Mouse (Mus musculus): ENCODE measurements around the gene Hist1h4b.

Gene Hist1h4b

GRCm38 (mm10) chr13:23739922-23740252 is 16.9 kb upstream of the Hist1h4b start:
- in situ Hi-C loops (cut with MboI, MseI): loop anchor here (10.0 kb wide), 2 partner anchors 105 to 1695 kb away; partner anchors contain the start of genes Hist1h2ag, Hist1h2bj and Hist1h4i

GRCm38 (mm10) chr13:23740256-23740840 is 16.5 kb upstream of the Hist1h4b start:
- in situ Hi-C loops (cut with MboI, MseI): loop anchor here (10.0 kb wide), 1 partner anchor 1696 kb away; the partner anchor contains the start of genes Hist1h2ag, Hist1h2bj and Hist1h4i

GRCm38 (mm10) chr13:23740910-23741309 is 15.9 kb upstream of the Hist1h4b start:
- in situ Hi-C loops (cut with MboI, MseI): loop anchor here (10.0 kb wide), 1 partner anchor 1696 kb away; the partner anchor contains the start of genes Hist1h2ag, Hist1h2bj and Hist1h4i

- in situ Hi-C loops (cut with MboI, MseI): loop anchor here (10.0 kb wide), 1 partner anchor 1697 kb away; the partner anchor contains the start of genes Hist1h2ag, Hist1h2bj and Hist1h4i
Observed at GRCm38 (mm10) chr13:23742007-23742406, 14.8 kb upstream of the Hist1h4b start.

- in situ Hi-C loops (cut with MboI, MseI): loop anchor here (10.0 kb wide), 1 partner anchor 1698 kb away; the partner anchor contains the start of genes Hist1h2ag, Hist1h2bj and Hist1h4i
Observed at GRCm38 (mm10) chr13:23743215-23743614, 13.6 kb upstream of the Hist1h4b start.

- in situ Hi-C loops (cut with MboI, MseI): loop anchor here (10.0 kb wide), 1 partner anchor 1699 kb away; the partner anchor contains the start of genes Hist1h2ag, Hist1h2bj and Hist1h4i
Observed at GRCm38 (mm10) chr13:23743963-23744362, 12.8 kb upstream of the Hist1h4b start.

- in situ Hi-C loops (cut with MboI, MseI): loop anchor here (10.0 kb wide), 1 partner anchor 1700 kb away; the partner anchor contains the start of genes Hist1h2ag, Hist1h2bj and Hist1h4i
Observed at GRCm38 (mm10) chr13:23744421-23745380, 12.1 kb upstream of the Hist1h4b start.

GRCm38 (mm10) chr13:23745381-23746161 is 11.2 kb upstream of the Hist1h4b start, which contains the start of gene Hist1h3c:
TSS of gene Hist1h3c (minus strand) at chr13:23745602.
- in situ Hi-C loops (cut with MboI, MseI): loop anchor here (10.0 kb wide), 1 partner anchor 1701 kb away; the partner anchor contains the start of genes Hist1h2ag, Hist1h2bj and Hist1h4i

GRCm38 (mm10) chr13:23746201-23747080 is 10.4 kb upstream of the Hist1h4b start, which contains the start of gene Hist1h2bb:
TSS of gene Hist1h2bb (plus strand) at chr13:23746734.
- in situ Hi-C loops (cut with MboI, MseI): loop anchor here (10.0 kb wide), 1 partner anchor 1702 kb away; the partner anchor contains the start of genes Hist1h2ag, Hist1h2bj and Hist1h4i

- in situ Hi-C loops (cut with MboI, MseI): loop anchor here (10.0 kb wide), 1 partner anchor 1702 kb away; the partner anchor contains the start of genes Hist1h2ag, Hist1h2bj and Hist1h4i
Observed at GRCm38 (mm10) chr13:23747081-23747891, 9.5 kb upstream of the Hist1h4b start.

- in situ Hi-C loops (cut with MboI, MseI): loop anchor here (10.0 kb wide), 1 partner anchor 1703 kb away; the partner anchor contains the start of genes Hist1h2ag, Hist1h2bj and Hist1h4i
Observed at GRCm38 (mm10) chr13:23747892-23748288, 8.9 kb upstream of the Hist1h4b start.

GRCm38 (mm10) chr13:23749563-23750121 is 7.2 kb upstream of the Hist1h4b start:
- in situ Hi-C loops (cut with MboI, MseI): loop anchor here (10.0 to 25.0 kb wide), 4 partner anchors 315 to 1962 kb away; partner anchors contain the start of genes Gmnn, Hist1h1b, Hist1h2ag and Hist1h2an

- in situ Hi-C loops (cut with MboI, MseI): loop anchor here (10.0 to 25.0 kb wide), 3 partner anchors 316 to 1964 kb away; partner anchors contain the start of genes Gmnn, Hist1h1b, Hist1h2an and Hist1h2bp
Observed at GRCm38 (mm10) chr13:23750839-23751477, 5.9 kb upstream of the Hist1h4b start, which contains the start of gene Hist1h2ab. TSS of gene Hist1h2ab (plus strand) at chr13:23751126.

- in situ Hi-C loops (cut with MboI, MseI): loop anchor here (10.0 to 25.0 kb wide), 3 partner anchors 317 to 1964 kb away; partner anchors contain the start of genes Gmnn, Hist1h1b, Hist1h2an and Hist1h2bp
Observed at GRCm38 (mm10) chr13:23751478-23751956, 5.3 kb upstream of the Hist1h4b start.

GRCm38 (mm10) chr13:23752067-23752741 is 4.6 kb upstream of the Hist1h4b start, which contains the start of gene Hist1h3b:
TSS of gene Hist1h3b (plus strand) at chr13:23752267.
- in situ Hi-C loops (cut with MboI, MseI): loop anchor here (10.0 to 25.0 kb wide), 3 partner anchors 317 to 1965 kb away; partner anchors contain the start of genes Gmnn, Hist1h1b, Hist1h2an and Hist1h2bp

- in situ Hi-C loops (cut with MboI, MseI): loop anchor here (10.0 to 25.0 kb wide), 3 partner anchors 318 to 1965 kb away; partner anchors contain the start of genes Gmnn, Hist1h1b, Hist1h2an and Hist1h2bp
Observed at GRCm38 (mm10) chr13:23752742-23753172, 4.1 kb upstream of the Hist1h4b start.

Data from T-helper 1 cell (primary cell).